Mouse (Mus musculus) E14TG2a.4 (cell line): ENCODE results near the gene Kcnj9.

Source experiments
- CTCF ChIP-seq: conservative IDR thresholded peaks from 2 replicates; pipeline ENCODE4 v1.5.1; 2014; ENCODE audit warnings: low read length
- NANOG ChIP-seq: IDR thresholded peaks from 2 replicates; pipeline ENCODE4 v1.6.1; 2014; ENCODE audit warnings: borderline replicate concordance, low read length, mixed read lengths

DNA sequence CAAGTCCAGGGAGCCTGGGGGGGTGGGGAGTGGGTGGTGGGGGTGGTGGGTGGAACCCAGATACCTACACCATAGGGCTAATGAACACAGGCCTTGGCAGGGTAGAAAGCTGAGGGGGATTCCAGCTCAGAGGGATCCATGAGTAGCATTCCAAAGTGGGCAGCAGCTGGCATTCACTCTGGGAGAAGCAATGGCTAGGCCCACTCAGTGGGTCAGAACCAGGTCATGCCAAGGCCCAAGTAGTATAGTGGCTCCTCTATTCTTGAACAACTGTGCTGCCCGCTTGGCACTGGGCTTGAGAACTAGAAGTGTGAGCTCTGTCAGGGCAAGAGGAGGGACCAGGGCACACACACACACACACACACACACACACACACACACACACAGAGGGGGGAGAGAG, 20.7 kb downstream of the Kcnj9 start:
- no peak for TF ChIP-seq CTCF
- no peak for TF ChIP-seq NANOG
